Mouse (Mus musculus) olfactory bulb, adult 2 months (tissue): ENCODE measurements at regions not wholly inside any gene's neighbourhood (a gene's known extent, or its start where the extent isn't known, plus 50 kb on each side); places are given as distances from the start of the nearest gene placed in this dataset.

Source experiments
- CTCF ChIP-seq: fragments of 200-500 bp; IDR thresholded peaks from 2 replicates; pipeline ENCODE4 v1.5.1; 2012; ENCODE audit warnings: low read depth, mild to moderate bottlenecking, low read length, moderate library complexity; ENCODE audit not compliant: insufficient read depth
- POLR2A ChIP-seq: fragments of 200-500 bp; IDR thresholded peaks from 2 replicates; pipeline ENCODE4 v1.6.1; 2012; ENCODE audit warnings: mild to moderate bottlenecking, low read depth, low read length, moderate library complexity; ENCODE audit not compliant: insufficient read depth

DNA sequence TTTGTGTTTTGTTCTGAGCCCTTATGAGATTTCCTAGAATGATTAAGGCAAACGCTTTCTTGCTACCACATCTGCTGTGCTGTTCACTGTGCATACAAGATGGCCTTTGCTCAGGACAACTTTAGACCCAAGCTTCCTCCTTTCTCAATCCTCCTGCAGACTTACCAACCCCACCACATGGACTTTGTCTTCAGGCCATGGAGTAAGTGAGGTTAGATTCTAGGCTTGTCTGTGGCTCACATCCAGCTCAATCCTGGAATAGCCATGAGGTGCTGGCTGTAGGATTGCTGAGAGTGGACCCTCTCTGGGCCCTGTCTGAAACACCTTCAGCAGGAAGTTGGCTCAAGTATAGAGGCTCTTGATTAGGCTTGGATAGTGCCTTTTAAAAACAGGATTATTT, 81.5 kb upstream of the Tut7 start:
- TF ChIP-seq CTCF (no peak), POLR2A (no peak)
